Mouse (Mus musculus) stomach, postnatal 0 days (tissue): ENCODE data around the gene Fubp3.

Experiments
- CTCF ChIP-seq: IDR thresholded peaks from 2 replicates; pipeline ENCODE4 v1.5.1; 2016; ENCODE audit warnings: antibody characterized with exemption, low read depth, mild to moderate bottlenecking, moderate library complexity
- EP300 ChIP-seq: optimal IDR thresholded peaks from 2 replicates; pipeline ENCODE3; 2016; ENCODE audit warnings: antibody characterized with exemption

DNA sequence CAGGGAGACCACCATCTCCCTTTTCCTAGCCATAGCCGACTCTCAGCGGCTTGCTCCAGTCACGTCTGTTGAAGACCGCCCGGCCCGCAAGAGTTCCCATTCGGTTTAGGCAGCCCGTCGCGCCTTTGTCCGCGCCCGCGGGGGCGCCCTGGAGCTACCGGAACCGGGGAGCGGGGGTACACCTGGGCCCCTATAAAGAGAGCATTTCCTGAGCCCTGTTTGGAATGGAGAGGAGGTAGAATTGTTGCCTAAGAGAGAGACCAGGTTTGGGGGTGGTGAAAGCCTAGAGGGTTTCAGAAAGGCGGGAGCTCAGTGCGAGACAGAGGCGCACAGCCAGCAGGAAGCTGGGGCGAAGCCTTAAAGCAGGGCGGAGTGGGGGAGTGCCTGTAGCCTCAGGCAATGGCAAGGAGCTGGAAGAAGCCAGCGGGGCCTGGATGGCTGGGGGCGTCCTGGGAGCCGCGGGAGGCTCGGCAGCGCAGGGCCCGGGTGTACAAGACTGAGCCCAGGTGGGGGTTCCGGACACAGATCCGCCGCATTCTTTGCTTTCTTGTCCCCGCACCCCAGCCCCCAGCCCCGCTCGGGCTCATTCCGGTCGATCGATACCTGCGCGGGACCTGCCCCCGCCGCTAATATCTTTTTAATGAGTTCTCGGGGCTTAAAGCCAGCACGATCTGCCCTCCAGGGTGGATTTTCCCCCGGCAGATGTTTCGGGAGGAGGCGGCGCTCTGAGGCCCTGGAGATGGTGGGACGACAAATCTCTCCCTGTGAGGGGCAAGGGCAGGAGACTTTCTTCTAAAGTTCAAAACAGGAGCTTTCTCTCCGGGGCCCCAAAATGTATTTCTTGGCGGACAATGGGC, 63.1 kb downstream of the Fubp3 start:
- TF ChIP-seq CTCF (no peak), EP300 (no peak)
